Mouse (Mus musculus): ENCODE measurements around the gene Ino80b. TPM values are rescaled to one million over a fixed set of nuclear protein-coding genes. Genes with fewer than 3 reads are reported as not detected.

Gene Ino80b
- polyA plus RNA-seq, 2 experiments = 14.7 to 35.9 TPM

DNA sequence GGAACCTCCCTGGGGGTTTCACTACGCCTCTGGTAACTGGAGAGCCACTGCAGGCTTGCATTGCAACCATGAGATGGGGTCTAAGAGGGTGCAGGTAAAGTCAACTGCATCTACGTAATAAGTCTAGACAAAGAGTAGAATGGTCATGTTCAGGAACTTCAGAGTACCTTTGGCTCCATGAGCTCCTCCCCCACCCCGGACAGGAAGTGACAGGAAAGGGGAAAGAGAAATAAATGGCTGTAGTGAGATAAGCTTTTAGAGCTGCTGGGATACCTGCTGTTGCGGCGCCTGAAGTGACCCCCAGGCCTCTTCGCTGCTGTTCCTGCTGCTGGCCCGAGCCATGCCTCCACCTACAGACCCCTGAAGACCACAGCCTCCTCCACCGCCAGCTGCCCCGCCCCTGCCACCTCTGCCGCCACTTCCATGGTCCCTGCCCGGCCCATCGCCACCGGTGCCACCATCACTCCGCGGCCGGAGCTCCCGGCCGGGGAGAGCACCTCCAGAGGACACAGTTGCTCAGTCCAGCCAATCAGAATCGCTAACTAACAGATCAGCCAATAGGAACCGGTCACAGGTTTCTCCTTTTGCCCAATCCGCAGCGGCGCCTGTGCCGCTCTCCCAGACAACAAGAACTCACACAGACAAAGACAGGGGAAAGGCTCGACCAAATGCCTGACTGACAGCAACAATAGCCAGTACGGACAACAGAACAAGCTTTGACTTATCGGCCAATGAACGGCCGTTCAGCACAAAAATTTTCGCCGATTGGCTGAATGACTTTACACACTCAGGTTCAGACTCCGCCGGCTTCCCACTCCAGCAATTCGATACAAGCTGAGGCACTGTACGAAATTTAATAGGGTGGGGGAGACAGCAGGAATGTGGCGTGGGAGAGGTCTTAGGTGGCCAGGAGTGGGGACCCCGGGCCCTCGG, 4.0 kb downstream of the Ino80b start, which contains the start of gene Wbp1:
Gene Wbp1, minus strand, starts transcription at position 630 of the 933 bp plus-strand sequence.
- peak within 1 kb of the TSS; percentile 73 for H3K4me3 ChIP-seq (replicated peaks; ENCODE audit: low read length)
- peaks cover 38% of the 10 kb centered on the region for H3K36me3 ChIP-seq (ENCODE audit: control insufficient read depth, insufficient read depth, low read length)
- peak within 1 kb of the TSS; percentile 89 for H3K9ac ChIP-seq (ENCODE audit: low read depth, low read length, severe bottlenecking)
- H3K27ac ChIP-seq (replicated peaks; ENCODE audit: low read depth, low read length) = peak within 1 kb of the TSS; percentile 99
- peaks cover 38% of the 10 kb centered on the region for H3K4me1 ChIP-seq (ENCODE audit: control insufficient read depth, insufficient read depth, low read length)
- peak within 1 kb of the TSS; percentile 96 for H3K4me2 ChIP-seq (replicated peaks; ENCODE audit: low read depth, low read length, severe bottlenecking)
- ATAC-seq (ENCODE audit: low FRiP score, low read depth) (peak; percentile 94), DNase-seq (ENCODE audit: low spot score) (peak; percentile 99)
- under 1% methylated on average over 36 of the region's 38 CpGs for WGBS
- no peaks in the 10 kb centered on the region for H3K9me3 ChIP-seq (ENCODE audit: control insufficient read depth, low read length)
- H3K27me3 ChIP-seq (ENCODE audit: control insufficient read depth, insufficient read depth, low read length) = no peaks in the 10 kb centered on the region
- TF ChIP-seq POLR2A (IDR thresholded peaks at IDR 0.05; ENCODE audit: borderline replicate concordance, extremely low read depth, insufficient read depth, insufficient read length) = peak; percentile 92

DNA sequence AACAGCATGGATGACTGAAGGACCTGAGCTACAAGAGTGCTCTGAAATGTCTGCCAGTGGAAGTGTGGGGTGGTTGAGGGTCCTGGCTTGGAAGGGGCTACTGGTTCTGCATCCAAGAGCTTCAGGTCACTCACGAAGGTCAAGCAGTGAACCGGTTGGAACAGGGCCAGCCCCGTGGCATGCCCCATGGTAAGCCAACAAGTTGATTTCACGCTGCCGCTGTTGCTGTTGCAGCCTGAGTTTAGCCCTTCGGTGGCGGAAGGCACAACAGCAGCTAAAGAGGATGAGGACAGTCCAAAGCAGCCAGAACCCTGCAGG, 5.5 kb downstream of the Ino80b start:
- DNase-seq (ENCODE audit: low spot score) (no peak), ATAC-seq (ENCODE audit: low FRiP score, low read depth) (no peak)
- H3K27me3 ChIP-seq (ENCODE audit: control insufficient read depth, insufficient read depth, low read length) = no peaks in the 10 kb centered on the region
- H3K4me2 ChIP-seq (replicated peaks; ENCODE audit: low read depth, low read length, severe bottlenecking) = peak overlapping the region; percentile 96
- no peak overlapping the region for H3K27ac ChIP-seq (replicated peaks; ENCODE audit: low read depth, low read length)
- peaks cover 38% of the 10 kb centered on the region for H3K36me3 ChIP-seq (ENCODE audit: control insufficient read depth, insufficient read depth, low read length)
- TF ChIP-seq POLR2A (IDR thresholded peaks at IDR 0.05; ENCODE audit: borderline replicate concordance, extremely low read depth, insufficient read depth, insufficient read length) = no peak
- no peaks in the 10 kb centered on the region for H3K9me3 ChIP-seq (ENCODE audit: control insufficient read depth, low read length)
- peaks cover 36% of the 10 kb centered on the region for H3K4me1 ChIP-seq (ENCODE audit: control insufficient read depth, insufficient read depth, low read length)
- 84% methylated on average over 7 of the region's 7 CpGs for WGBS
- H3K9ac ChIP-seq (ENCODE audit: low read depth, low read length, severe bottlenecking) = peak overlapping the region; percentile 28; the same call in 1 of the 2 replicates
- H3K4me3 ChIP-seq (replicated peaks; ENCODE audit: low read length) = no peak overlapping the region; the same call in 1 of the 2 replicates

DNA sequence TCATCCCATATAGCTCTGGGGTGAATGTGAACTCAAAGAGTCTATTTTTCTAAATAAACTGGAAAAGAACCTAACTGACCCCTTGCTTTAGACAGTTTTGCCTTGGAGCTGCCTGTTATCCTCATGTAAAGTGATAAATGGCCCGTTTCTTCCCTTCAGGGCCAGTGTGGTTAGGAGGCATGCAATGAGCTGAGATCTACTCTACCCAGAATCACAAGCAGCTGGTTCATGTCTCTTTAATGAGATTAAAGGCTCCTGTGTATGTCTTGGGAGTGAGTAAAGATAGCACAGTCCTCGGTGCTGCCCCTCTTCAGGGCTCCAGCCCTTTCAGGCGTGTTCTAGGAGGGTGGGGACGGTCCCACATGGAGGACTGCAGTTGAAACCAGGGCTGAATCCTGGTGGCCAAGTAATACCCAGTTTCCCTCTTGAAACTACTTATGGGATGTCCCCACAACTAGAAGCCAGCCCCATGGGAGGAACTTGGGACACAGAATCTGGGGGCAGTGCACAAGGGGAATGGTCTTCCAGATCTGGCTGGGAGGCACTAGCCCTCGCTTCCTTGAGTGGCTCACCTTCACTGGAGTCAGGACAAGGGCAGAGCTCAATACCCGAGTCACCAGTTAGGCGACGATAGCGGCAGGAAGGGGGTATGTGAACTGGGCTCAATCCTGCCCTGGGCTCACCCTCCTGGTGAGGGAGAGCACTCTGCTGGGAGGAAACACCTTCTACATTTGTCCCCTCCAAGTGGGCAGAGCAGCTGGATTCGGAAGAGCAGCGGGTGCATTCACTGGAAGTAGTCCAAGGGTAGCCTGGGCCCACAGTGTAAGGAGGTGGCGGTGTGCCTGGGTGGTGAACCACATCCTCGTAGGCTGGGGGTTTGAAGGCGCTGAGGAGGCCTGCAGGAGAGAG, 6.2 kb downstream of the Ino80b start:
- DNase-seq (ENCODE audit: low spot score) (no peak), ATAC-seq (ENCODE audit: low FRiP score, low read depth) (no peak)
- peaks cover 38% of the 10 kb centered on the region for H3K36me3 ChIP-seq (ENCODE audit: control insufficient read depth, insufficient read depth, low read length)
- H3K4me3 ChIP-seq (replicated peaks; ENCODE audit: low read length) = no peak overlapping the region
- no peak overlapping the region for H3K27ac ChIP-seq (replicated peaks; ENCODE audit: low read depth, low read length)
- 87% methylated on average over 14 of the region's 14 CpGs for WGBS
- H3K4me1 ChIP-seq (ENCODE audit: control insufficient read depth, insufficient read depth, low read length) = peaks cover 31% of the 10 kb centered on the region
- TF ChIP-seq POLR2A (IDR thresholded peaks at IDR 0.05; ENCODE audit: borderline replicate concordance, extremely low read depth, insufficient read depth, insufficient read length) = no peak
- no peaks in the 10 kb centered on the region for H3K9me3 ChIP-seq (ENCODE audit: control insufficient read depth, low read length)
- no peaks in the 10 kb centered on the region for H3K27me3 ChIP-seq (ENCODE audit: control insufficient read depth, insufficient read depth, low read length)
- H3K4me2 ChIP-seq (replicated peaks; ENCODE audit: low read depth, low read length, severe bottlenecking) = no peak overlapping the region
- H3K9ac ChIP-seq (ENCODE audit: low read depth, low read length, severe bottlenecking) = no peak overlapping the region

DNA sequence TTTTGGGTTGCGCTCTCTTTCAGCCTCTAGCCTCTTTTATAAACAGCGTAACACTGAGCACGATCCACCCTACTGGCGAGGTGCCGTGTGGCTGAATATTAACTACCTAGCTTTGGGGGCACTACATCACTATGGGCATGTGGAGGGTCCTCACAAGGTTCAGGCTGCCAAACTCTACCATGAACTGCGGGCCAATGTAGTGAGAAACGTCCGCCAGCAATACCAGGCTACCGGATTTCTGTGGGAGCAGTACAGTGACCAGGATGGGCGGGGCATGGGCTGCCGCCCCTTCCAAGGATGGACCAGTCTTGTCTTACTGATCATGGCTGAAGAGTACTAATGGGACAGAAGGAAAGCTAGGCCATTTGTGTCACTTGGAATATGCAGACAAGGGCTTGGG, 6.9 kb downstream of the Ino80b start:
- no peaks in the 10 kb centered on the region for H3K9me3 ChIP-seq (ENCODE audit: control insufficient read depth, low read length)
- peaks cover 27% of the 10 kb centered on the region for H3K4me1 ChIP-seq (ENCODE audit: control insufficient read depth, insufficient read depth, low read length)
- H3K4me3 ChIP-seq (replicated peaks; ENCODE audit: low read length) = no peak overlapping the region
- DNase-seq (ENCODE audit: low spot score) (no peak), ATAC-seq (ENCODE audit: low FRiP score, low read depth) (no peak)
- whole genome bisulfite sequencing = 89% methylated on average over 11 of the region's 11 CpGs
- TF ChIP-seq POLR2A (IDR thresholded peaks at IDR 0.05; ENCODE audit: borderline replicate concordance, extremely low read depth, insufficient read depth, insufficient read length) = no peak
- no peak overlapping the region for H3K9ac ChIP-seq (ENCODE audit: low read depth, low read length, severe bottlenecking)
- H3K36me3 ChIP-seq (ENCODE audit: control insufficient read depth, insufficient read depth, low read length) = peaks cover 33% of the 10 kb centered on the region
- no peak overlapping the region for H3K27ac ChIP-seq (replicated peaks; ENCODE audit: low read depth, low read length)
- H3K4me2 ChIP-seq (replicated peaks; ENCODE audit: low read depth, low read length, severe bottlenecking) = no peak overlapping the region
- no peaks in the 10 kb centered on the region for H3K27me3 ChIP-seq (ENCODE audit: control insufficient read depth, insufficient read depth, low read length)

DNA sequence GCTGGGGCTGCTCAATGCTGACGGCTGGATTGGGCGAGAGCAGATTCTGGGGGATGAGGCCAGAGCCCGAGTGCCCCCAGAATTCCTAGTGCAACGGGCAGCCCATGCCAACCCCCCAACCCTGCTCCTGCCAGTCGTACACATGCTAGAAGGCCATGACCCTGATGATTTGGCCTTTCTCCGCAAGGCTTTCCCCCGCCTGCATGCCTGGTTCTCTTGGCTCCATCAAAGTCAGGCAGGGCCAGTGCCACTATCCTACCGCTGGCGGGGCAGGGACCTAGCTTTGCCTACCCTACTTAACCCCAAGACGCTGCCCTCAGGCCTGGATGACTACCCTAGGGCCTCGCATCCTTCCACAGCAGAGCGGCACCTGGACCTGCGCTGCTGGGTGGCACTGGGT, 7.6 kb downstream of the Ino80b start:
- Histone ChIP-seq H3K27ac (replicated peaks; ENCODE audit: low read depth, low read length) (no peak overlapping the region), H3K27me3 (ENCODE audit: control insufficient read depth, insufficient read depth, low read length) (no peaks in the 10 kb centered on the region), H3K4me3 (replicated peaks; ENCODE audit: low read length) (no peak overlapping the region), H3K9ac (ENCODE audit: low read depth, low read length, severe bottlenecking) (no peak overlapping the region), H3K4me1 (ENCODE audit: control insufficient read depth, insufficient read depth, low read length) (peaks cover 22% of the 10 kb centered on the region), H3K9me3 (ENCODE audit: control insufficient read depth, low read length) (no peaks in the 10 kb centered on the region), H3K4me2 (replicated peaks; ENCODE audit: low read depth, low read length, severe bottlenecking) (no peak overlapping the region), H3K36me3 (ENCODE audit: control insufficient read depth, insufficient read depth, low read length) (peaks cover 33% of the 10 kb centered on the region)
- DNase-seq (ENCODE audit: low spot score) = no peak
- no peak for ATAC-seq (ENCODE audit: low FRiP score, low read depth)
- TF ChIP-seq POLR2A (IDR thresholded peaks at IDR 0.05; ENCODE audit: borderline replicate concordance, extremely low read depth, insufficient read depth, insufficient read length) = no peak
- WGBS = 90% methylated on average over 13 of the region's 13 CpGs

Data from limb, embryonic 14.5 days (tissue).